Mouse (Mus musculus) adrenal gland, adult 8-10 months (tissue): ENCODE results near the gene Gm3269. TPM values are rescaled to one million over a fixed set of nuclear protein-coding genes. Genes with fewer than 3 reads are reported as not detected.
"Not testable (repeated sequence)": the region's sequence is repeated elsewhere in the genome, so short reads cannot be mapped to it uniquely, and the experiment has no call there.

Source experiments
- DNase-seq: peaks from one replicate; pipeline ENCODE4 v3.0.0; 2022
- total RNA-seq, 4 experiments: library from RNA; stranded (reverse); gene quantifications; 2 replicates each; pipeline ENCODE4 v1.2.4; 2022

Gene Gm3269
- total RNA-seq = not detected

DNA sequence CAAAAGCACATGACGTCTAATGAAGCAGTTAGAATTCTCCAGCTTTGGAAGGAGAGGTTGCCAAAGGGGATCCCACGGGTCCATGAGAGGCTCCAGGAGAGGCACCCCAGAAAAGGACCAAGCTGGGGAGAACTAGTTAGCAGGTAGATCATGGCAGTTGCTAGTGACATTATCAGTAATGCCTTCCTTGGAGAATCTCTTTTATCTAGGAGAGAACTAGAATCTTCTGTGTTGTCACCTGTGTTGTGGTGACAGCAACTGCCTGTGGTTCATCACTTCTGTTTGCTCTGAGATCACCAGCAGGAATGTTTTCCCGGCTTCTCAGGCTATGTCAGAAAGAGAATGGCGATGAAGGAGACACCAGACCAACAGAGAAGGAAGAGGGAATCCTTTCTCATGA, at the start of gene Gm3269:
Gm3269 (plus strand) TSS at position 301 of the 400 bp plus-strand sequence.
- DNase-seq = not testable (repeated sequence)

DNA sequence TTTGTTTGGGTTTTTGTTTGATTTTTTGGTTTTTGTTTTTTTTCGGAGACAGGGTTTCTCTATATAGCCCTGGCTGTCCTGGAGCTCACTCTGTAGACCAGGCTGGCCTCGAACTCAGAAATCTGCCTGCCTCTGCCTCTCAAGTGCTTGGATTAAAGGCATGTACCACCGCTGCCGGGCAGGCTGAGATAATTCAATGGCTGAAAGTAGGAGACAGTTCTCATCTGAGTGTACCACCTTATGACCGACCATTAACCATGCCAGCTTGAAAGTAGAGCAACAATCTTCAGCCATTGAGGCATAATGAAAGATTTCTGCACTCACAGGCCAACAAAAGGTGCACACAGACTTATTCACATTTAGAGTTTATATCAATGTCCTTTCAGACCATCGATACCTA, 31.5 kb upstream of the Gm3269 start:
- DNase-seq = peak; percentile 5

DNA sequence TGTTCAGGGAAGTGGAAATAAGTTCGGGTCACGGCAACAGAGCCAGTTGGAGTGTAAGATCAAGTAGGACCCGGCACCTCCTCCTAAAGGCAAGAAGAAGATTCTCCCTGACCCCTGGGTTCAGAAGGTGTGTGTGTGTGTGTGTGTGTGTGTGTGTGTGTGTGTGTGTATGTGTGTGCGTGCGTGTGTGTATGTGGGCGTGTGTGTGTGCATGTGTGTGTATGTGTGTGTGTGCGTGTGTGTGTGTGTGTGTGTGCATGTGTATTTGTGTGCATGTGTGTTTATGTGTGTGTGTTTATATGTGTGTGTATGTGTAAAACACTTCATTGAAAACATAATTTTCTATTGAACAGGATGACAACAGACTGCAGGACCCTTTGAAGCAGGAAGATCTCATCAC, 16.0 kb upstream of the Gm3269 start:
- not testable (repeated sequence) for DNase-seq

DNA sequence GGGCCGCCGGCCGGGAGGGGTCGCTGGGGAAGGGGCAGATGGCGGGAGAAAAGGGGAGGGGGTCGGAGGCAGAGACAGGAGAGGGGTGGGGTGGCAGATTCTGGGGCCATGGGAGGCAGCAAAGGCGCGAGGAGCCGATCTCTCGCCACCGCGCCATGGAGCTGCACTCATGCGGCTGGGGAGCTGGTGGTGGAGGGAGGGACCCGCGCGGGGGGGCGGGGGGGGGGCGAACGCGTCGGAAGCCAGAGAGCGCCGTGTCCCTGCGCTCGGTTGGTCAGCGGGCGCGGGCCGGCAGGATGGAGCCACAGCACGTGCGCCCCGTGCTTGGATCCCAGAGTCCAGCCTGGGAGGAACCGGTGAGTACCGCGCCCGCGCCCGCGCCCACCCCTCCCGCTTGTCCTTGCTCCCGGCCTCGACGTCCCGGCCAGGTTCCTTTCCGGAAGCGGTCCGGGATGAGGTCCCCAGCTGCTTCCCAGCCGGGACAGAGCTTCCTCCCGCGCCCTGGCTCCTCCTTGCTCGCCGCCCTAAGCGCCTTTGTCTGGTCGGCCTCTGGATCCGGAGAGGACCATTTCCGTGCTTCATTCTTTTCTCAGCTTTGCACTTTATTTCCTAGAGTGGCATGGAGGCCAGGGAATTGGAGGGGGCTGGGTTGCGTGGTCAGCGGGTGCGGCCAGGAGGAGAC, 17.5 kb downstream of the Gm3269 start, which contains the start of gene Gm3264:
Gm3264 (plus strand) TSS at position 278 of the 682 bp plus-strand sequence.
- DNase-seq = not testable (repeated sequence)

DNA sequence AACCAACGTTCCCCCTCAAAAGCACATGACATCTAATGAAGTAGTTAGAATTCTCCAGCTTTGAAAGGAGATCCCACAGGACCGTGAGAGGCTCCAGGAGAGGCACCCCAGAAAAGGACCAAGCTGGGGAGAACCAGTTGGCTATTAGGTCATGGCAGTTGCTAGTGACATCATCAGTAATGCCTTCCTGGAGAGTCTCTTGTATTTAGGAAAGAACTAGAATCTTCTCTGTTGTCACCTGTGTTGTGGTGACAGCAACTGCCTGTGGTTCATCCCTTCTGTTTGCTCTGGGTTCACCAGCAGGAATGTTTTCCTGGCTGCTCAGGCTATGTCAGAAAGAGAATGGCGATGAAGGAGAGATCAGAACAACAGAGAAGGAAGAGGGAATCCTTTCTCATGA, 54.2 kb downstream of the Gm3269 start, which contains the start of gene Gm3278:
Gm3278 (plus strand) TSS at position 301 of the 400 bp plus-strand sequence.
- DNase-seq = not testable (repeated sequence)

Other genes starting within 250 kb of the Gm3269 start
- gene Gm8159, start 205.8 kb upstream of the Gm3269 start, total RNA-seq = not detected
- not detected for gene Gm3239, start 173.9 kb upstream of the Gm3269 start, total RNA-seq
- not detected for gene Gm7876, start 128.9 kb upstream of the Gm3269 start, total RNA-seq
- not detected for gene Gm3252, start 111.3 kb upstream of the Gm3269 start, total RNA-seq
- not detected for gene Gm9602, start 61.8 kb upstream of the Gm3269 start, total RNA-seq
- gene Gm3264, start 17.5 kb downstream of the Gm3269 start, total RNA-seq = 1 to 10 TPM in 1 of 4 experiments, under 1 TPM in 1, not detected in 2; 0.90 to 1.8 TPM
- not detected for gene Gm3278, start 54.3 kb downstream of the Gm3269 start, total RNA-seq
- not detected for gene Gm8297, start 145.8 kb downstream of the Gm3269 start, total RNA-seq
- not detected for gene Gm3298, start 177.8 kb downstream of the Gm3269 start, total RNA-seq
- gene 4930555G01Rik, start 212.5 kb downstream of the Gm3269 start, total RNA-seq = not detected
- gene Gm8281, start 232.9 kb downstream of the Gm3269 start, total RNA-seq = not detected